Mouse (Mus musculus): ENCODE measurements around the gene Lmo3. TPM values are rescaled to one million over a fixed set of nuclear protein-coding genes. Genes with fewer than 3 reads are reported as not detected.

Lmo3 gene
- total RNA-seq (2021): 1 to 10 TPM in 1 of 2 experiments, under 1 TPM in 1; 0.98 to 2.2 TPM
- long read RNA-seq, experiment 1: 0 reads
- long read RNA-seq, experiment 2, partial matches to known transcripts: 0 of 2 reads
- long read RNA-seq, experiment 2, other reads (novel, unspliced or antisense): 0 of 2 reads

GRCm38 (mm10) chr6:138581734-138582505, at the start of gene Lmo3:
Lmo3 (minus strand) TSS chr6:138581968.
- DNase-seq (ENCODE audit: low spot score in 2 of 2): no peak

DNA sequence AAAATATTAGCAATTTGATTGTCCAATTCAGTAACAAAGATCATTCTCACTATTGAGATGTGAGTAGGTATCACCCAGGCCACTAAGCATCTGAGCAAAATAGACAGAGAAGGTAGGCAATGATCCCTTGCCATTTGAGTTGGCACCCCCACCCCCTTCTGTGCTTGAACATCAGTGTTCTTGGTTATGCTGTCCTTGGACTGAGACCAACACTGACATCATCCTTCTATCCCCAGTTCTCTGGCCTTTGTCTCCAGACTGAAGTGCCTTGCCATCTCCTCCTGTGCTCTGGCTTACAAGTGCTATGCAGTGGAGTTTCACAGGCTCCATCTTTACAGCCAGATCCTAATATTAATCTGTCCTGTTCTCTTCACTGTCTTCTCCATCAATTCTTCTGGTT, 39.0 kb upstream of the Lmo3 start:
- DNase-seq (ENCODE audit: low spot score in 2 of 2): no peak

GRCm38 (mm10) chr6:138618396-138618795, 36.6 kb upstream of the Lmo3 start:
- no peak for DNase-seq (ENCODE audit: low spot score in 2 of 2)

DNA sequence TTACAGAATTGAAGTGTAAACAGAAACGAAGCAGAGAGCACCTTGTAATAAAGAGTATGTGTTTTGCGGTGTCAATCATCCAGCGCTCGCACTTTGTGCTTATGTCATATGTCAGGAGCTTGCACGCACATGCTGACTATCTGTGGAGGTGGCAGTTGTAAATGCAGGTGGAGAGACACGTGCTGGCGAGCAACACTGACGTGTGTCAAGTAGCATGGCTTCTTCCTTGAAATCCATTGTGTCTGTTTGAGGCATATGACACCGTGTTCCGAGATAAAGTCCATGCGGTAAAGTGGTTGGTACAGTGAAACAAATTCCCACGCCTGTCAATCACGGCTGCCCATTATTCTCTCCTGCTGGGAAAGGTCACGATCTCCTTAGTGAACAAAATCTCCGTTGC, 15.2 kb upstream of the Lmo3 start:
- no peak for DNase-seq (ENCODE audit: low spot score in 2 of 2)

GRCm38 (mm10) chr6:138595991-138596698, 14.4 kb upstream of the Lmo3 start:
- DNase-seq (ENCODE audit: low spot score in 2 of 2): no peak

DNA sequence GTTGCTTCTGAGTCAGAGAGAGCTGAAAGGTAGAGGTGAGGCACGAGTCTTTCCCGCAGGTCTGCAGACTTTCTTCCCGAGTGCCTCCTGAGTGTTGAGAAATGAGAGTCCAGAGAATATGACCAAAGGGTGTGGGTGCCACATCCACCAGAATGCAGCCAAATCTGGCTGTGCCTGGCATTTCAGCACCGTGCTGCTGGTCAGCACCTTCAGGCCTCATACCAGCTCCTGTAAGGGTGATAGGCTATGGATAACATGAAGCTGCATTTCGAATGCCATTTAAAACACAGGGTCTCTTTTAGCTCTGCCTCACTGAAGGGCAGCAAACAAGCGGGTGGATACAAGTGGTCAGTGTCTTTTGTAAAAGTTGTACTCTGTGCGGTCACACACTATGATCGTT, 1.5 kb upstream of the Lmo3 start:
- DNase-seq (ENCODE audit: low spot score in 2 of 2): no peak

- DNase-seq (ENCODE audit: low spot score in 2 of 2): no peak
Observed at GRCm38 (mm10) chr6:138582506-138583000, 785 bp upstream of the Lmo3 start.

DNA sequence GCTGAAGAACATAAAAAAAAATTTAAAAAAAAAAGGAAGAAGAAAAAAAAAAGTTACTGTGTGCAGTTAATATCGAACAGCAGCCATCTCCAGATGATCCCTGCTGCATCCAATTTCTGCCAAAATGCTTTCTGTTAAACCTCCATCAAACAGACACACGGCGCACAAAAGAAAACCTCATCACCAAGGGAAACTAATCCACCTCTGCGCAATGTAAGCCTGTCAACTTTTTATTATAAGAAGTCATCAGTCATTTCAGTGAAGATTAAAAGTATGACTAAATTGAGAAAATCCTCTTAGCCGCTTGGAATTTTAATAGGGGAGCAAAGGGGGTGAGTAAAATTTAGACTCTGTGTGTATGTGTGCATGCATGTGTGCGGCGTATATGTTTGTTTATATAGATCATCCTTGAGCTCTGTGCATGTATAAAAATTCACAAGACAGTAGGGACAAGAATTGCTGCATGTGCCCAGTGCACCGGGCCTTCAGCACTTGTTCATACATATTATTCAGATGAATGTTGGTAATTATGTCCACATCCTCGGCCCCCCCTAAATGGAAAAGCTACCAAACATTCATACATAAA, 1.2 kb downstream of the Lmo3 start:
- DNase-seq (ENCODE audit: low spot score in 2 of 2): no peak

- DNase-seq (ENCODE audit: low spot score in 2 of 2): no peak
Observed at GRCm38 (mm10) chr6:138563416-138563815, 18.4 kb downstream of the Lmo3 start.

GRCm38 (mm10) chr6:138552144-138552543, 29.6 kb downstream of the Lmo3 start:
- no peak for DNase-seq (ENCODE audit: low spot score in 2 of 2)

GRCm38 (mm10) chr6:138534879-138535278, 46.9 kb downstream of the Lmo3 start:
- no peak for DNase-seq (ENCODE audit: low spot score in 2 of 2)

GRCm38 (mm10) chr6:138506642-138507041, 75.1 kb downstream of the Lmo3 start:
- DNase-seq (ENCODE audit: low spot score in 2 of 2): no peak

DNA sequence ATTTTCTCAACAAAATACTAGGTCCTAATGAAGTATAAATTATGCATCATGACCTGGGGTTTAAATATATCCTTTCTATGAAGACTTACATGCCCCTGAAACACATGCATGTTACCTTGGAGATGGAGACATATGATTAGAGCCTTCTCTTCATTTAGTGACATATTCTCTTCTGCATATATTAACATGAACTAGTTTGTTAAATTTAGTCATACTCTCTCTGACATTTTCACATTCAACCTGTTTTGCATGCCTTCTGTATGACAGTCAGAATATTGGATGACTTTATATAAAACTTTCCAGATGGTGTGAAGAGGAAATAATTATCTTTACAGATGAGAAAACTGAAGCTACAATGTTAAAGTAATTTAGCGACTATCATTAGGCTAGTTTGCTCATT, 77.8 kb downstream of the Lmo3 start:
- DNase-seq (ENCODE audit: low spot score in 2 of 2): no peak

- DNase-seq (ENCODE audit: low spot score in 2 of 2): no peak
Observed at GRCm38 (mm10) chr6:138482834-138483233, 98.9 kb downstream of the Lmo3 start.

DNA sequence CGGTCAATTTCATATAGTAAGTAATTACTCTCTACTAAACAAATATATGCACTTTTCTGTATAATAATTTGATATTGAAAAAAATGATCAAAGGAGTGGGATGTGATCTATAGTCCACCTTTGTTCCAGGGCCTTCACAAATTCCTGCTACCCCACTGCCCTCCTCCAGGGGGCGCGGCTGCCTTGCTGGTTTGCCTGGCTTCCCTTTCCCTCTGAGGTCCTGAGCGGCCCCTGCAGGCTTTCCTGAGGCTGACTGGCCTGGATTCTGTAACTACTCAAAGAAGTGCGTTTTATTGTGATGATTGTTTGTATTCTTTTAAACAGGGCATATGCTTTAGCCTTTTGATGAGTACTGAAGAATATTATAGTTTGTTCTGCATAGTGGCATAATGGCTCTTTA, 104.2 kb downstream of the Lmo3 start:
- peak; percentile 27 to 51 for DNase-seq (ENCODE audit: low spot score in 2 of 2)

DNA sequence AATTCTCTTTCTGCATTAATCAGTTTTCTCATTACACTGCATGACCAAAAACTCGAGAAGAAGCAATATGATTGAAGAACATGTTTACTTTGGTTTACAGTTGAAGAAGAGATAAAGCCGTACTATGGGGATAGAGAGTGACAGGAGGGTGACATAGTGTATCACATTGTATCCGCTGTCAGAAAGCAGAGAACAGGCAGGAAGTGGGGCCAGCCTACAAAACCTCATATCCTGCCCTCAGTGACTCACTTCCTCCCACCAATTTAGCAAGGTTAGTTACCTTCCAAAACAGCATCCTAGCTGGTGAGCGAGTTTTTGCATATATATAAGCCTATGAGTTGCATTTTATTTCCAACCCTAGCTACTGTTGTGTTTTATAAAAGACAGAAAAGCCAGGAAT, 112.6 kb downstream of the Lmo3 start:
- DNase-seq (ENCODE audit: low spot score in 2 of 2): no peak

DNA sequence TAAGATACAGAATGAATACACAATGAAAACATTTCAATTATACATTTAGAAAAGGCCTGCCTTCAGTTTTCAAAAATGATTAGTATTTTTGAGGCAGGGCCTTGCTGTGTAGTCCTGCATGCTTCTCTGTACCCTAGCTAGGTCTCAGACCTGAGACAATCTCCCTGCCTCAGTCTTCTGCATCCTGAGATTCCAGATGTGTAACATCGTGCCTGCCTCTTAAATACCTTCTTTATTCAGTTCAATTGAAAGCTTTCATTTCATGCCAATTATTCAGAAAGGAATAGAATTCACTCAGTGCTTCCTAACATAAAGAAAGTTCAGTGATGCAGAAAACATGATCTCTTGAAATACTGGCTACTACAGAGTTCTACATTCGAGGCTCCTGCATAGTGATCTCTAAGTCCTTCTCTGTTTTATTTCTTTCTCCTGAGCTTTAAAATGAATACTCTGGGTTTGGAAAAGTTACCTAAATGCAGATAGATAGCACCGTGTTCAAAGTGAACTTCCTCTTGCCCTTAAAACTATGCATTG, 137.2 kb downstream of the Lmo3 start:
- no peak for DNase-seq (ENCODE audit: low spot score in 2 of 2)

DNA sequence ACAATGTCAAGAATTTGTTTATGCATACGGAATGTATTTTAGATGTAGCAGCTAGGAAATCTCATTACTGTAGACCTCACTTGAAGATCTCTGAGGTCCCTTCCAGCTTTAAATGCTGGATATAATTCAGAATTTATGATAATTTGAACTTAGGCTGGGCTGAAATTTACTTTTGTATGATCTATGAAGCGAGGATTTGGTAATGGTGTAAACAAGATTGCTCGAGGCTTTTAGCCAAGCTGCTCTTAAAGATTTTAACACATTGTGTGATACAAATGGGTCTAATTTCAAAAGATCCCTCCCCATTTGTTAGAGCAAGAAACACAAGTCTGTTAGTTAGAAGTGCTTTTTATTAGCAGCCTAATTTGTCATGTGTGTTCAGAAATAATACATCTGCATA, 144.4 kb downstream of the Lmo3 start:
- no peak for DNase-seq (ENCODE audit: low spot score in 2 of 2)

GRCm38 (mm10) chr6:138436813-138437212, 145.0 kb downstream of the Lmo3 start:
- DNase-seq (ENCODE audit: low spot score in 2 of 2): no peak

DNA sequence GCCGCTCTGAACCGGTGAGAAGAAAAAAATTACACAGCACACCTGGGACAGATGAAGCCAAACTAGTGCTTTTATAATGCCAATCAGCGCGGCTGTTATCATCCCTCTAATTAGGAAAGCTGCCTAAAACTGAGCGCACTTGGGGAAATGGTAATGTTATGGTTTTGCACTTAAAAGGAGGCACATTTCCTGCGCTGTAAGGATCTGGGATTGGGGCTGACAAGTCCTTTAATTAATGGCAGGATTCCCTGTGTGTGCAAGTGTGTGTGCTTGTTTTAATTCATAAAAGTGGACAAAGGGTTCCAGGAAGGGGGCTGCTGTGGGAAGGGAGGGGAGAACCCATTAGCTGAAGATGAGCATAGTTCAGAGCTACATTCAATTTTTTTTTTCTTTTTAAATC, 154.4 kb downstream of the Lmo3 start:
- no peak for DNase-seq (ENCODE audit: low spot score in 2 of 2)

DNA sequence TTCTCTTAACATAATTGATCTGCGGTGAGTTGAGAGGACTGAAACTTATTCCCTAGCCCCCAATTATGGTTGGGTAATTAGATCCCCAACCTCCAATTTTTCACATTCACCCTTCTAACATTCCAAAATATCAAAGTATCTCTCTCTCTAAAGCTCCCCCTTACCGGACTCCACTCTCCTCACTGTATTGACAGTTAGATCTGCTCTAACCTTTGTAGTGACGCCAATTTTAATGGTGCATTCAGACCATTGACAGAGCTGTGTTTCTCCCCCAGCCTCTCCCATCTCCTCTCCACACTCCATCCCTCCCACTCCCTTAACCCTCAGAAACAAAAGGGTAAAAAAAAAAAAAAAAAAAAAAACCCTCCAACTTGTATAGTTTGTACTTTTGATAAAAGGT, 154.9 kb downstream of the Lmo3 start:
- no peak for DNase-seq (ENCODE audit: low spot score in 2 of 2)

Measured in adrenal gland, postnatal 4 days (tissue).